Mouse (Mus musculus) ES-E14 (cell line): Measurements from ENCODE around the gene Cyth1.

Experiments
- MAFK ChIP-seq: IDR thresholded peaks from 2 replicates; pipeline ENCODE4 v1.6.1; 2014; ENCODE audit warnings: mild to moderate bottlenecking, low read depth, low read length, inconsistent platforms; ENCODE audit not compliant: insufficient read depth
- ZC3H11A ChIP-seq: IDR thresholded peaks from 2 replicates; pipeline ENCODE4 v1.6.1; 2012; ENCODE audit warnings: low read depth, mild to moderate bottlenecking, inconsistent platforms, low read length, borderline replicate concordance

DNA sequence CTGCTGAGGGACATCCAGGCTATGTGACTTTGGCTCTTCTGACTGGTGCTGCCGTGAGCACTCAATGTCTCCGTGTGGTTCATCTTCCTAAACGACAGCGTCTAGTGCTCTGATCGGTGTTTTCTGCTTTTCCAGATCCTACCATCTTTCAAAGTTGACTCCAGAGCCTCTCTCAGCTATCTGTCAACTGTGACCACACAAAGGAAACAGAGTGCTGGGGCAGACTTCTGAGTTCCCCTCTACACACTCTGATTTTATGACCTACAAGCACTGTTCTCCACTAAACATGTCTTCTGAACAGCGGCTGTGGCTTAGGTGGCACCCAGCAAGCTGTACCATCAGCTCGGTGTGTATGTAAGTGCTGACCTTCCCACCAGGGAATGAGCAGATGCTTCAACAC lies 21.5 kb downstream of the Cyth1 start:
- TF ChIP-seq MAFK (no peak), ZC3H11A (no peak)
